Mouse (Mus musculus): ENCODE results near the gene Lyzl4.

DNA sequence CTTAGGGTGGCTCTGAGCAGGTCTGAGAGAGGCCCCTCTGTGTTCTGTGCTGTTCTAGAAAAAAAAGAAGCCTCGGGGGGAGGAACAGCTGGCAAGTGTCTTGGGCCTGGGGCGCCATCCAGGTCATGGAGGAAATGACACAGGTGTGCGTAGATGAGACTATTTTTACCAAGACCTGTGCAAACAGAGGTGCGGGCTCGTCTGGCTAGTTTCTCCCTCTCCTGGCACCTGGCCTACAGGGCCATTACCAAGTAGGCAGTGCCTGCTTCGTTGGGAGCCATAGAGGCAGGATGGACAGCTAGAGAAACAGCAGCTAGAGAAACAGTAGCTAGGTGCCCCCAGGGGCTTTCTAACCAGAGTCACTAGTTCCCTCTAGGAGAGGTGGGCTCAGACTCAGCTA is 8.6 kb downstream of the Lyzl4 start:
- no peak for TF ChIP-seq CTCF (IDR thresholded peaks at IDR 0.05; ENCODE audit: extremely low read depth, insufficient read depth, low read length)
- no peak for TF ChIP-seq POLR2A (IDR thresholded peaks at IDR 0.05; ENCODE audit: extremely low read depth, insufficient read depth, low read length)
